Mouse (Mus musculus): ENCODE results near the gene Anxa3.

GRCm38 (mm10) chr5:96785096-96785495, 8.0 kb upstream of the Anxa3 start:
- TF ChIP-seq CTCF (IDR thresholded peaks at IDR 0.05; ENCODE audit: low read depth, low read length) = no peak
- TF ChIP-seq POLR2A (IDR thresholded peaks at IDR 0.05; ENCODE audit: borderline replicate concordance, low read depth, low read length) = no peak

Data from bone marrow macrophage, adult 2 months (primary cell).